Mouse (Mus musculus): ENCODE data around the gene Cox6b1.

GRCm38 (mm10) chr7:30619202-30619601 is 6.7 kb downstream of the Cox6b1 start:
- TF ChIP-seq USF1 (IDR thresholded peaks at IDR 0.05; ENCODE audit: low read depth): no peak
- no peak for TF ChIP-seq CTCF (IDR thresholded peaks at IDR 0.05; ENCODE audit: control insufficient read depth, insufficient read depth, insufficient read length)
